Mouse (Mus musculus) lung, adult 2 months (tissue): Measurements from ENCODE around the gene Nenf.

ENCODE experiments used
- CTCF ChIP-seq: fragments of 200-500 bp; IDR thresholded peaks from 2 replicates; pipeline ENCODE4 v1.5.1; 2011; ENCODE audit warnings: mild to moderate bottlenecking, low read length, control low read depth; ENCODE audit not compliant: insufficient read depth
- POLR2A ChIP-seq: fragments of 200-500 bp; IDR thresholded peaks from 2 replicates; pipeline ENCODE4 v1.6.1; 2011; ENCODE audit warnings: low read depth, mild to moderate bottlenecking, control low read depth, low read length, borderline replicate concordance; ENCODE audit errors: extremely low read depth

GRCm38 (mm10) chr1:191292348-191292747 lies 25.6 kb downstream of the Nenf start:
- TF ChIP-seq CTCF (no peak), POLR2A (no peak)
